Mouse (Mus musculus): Measurements from ENCODE around the gene Ccr4.

Ccr4 gene

DNA sequence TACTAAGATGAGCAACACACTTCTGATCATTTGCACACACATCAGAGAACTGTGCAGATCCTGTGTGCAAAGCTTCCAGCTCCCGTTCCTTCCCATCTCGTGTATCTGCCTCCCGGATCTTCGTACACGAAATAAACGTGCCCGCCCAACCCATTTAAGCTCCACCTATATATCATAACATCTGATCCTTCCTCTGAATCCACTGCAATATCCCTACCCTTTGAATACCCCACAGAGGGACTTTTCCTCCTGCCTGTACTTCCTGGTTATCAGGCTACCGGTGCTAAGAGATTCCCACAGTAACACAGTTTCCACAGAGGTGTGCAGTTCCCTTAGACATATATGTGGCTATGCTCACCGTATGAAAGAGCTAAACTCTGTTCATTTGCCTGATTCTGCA lies at the start of gene Ccr4:
TSS of gene Ccr4 (minus strand) at position 101 of the 400 bp plus-strand sequence.
- no peak for DNase-seq (ENCODE audit: low read depth)

DNA sequence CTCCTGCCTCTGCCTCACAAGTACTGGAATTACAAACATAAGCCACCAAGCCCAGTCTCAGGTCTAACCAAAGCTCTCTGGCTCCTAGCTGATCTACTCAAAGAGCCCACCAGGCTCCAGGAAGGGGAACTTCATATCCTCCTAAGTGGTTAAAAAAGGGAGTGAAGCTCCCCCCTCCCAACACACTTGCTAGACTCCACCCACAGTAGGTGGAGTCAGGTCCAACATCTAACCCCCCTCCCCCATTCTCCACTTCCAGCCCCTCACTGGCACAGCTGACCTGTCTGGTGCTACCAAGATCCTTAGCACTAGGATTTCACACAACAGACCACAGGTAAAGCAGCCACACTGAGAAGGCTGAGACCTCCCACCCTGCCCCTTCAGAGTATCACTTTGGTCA lies 49.1 kb upstream of the Ccr4 start:
- DNase-seq (ENCODE audit: low read depth): no peak

DNA sequence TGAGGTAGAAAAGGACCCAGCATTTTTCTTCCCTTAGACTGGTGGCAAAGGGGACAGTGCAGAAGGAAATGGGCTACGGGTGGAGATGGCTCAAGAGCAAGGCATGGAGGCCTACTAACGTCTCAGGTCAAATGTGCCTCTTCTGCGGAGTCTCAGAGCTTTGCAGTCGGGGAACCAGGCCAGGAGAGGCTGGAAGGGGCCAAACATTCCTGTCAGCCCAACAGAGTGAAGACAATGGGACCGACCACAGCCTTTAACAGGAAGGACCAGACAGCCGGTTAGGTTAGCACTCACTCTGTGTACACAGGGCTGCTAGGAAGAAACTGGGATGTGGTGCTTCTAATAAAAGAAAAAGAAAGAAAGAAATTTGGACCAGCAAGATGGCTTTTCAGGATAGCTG lies 45.3 kb upstream of the Ccr4 start:
- no peak for DNase-seq (ENCODE audit: low read depth)

DNA sequence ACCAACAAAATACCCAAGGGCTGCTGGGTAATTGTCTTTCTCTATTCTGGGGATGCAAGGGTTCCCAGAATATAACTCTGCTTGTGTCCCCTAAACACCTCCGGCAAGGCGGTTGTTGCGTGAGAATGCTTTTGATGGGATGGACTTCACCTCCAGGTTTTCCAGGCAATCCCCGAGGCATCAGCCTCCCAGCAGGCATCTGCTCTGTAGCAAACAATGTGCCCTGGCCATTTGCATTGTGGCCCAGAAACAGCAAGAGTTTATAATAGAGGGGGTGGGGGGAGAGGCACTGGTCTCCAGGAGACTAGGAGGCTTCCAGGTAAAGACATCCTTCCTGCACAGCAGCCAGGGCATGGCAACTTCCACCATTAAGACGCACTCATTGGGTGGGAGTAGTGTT lies 44.4 kb upstream of the Ccr4 start:
- no peak for DNase-seq (ENCODE audit: low read depth)

DNA sequence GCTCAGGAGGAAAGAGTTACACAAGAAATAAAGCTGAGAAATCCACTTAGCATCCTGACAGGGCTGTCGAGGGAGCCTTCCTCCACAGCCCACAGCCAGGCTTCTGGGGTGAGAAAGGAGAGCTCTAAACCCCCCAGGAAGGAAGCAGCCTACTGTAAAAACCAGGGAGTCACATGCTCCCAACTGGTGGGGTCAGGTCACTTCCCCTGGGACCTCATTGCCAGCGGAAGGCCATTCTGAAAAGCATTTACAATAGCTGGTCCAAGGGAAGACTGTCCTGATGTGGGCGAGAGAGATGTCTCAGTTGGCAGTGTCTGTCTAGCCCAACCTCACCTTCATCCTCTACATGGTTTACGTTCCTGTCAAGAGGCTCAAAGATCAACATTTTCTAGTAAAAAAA lies 43.8 kb upstream of the Ccr4 start:
- no peak for DNase-seq (ENCODE audit: low read depth)

DNA sequence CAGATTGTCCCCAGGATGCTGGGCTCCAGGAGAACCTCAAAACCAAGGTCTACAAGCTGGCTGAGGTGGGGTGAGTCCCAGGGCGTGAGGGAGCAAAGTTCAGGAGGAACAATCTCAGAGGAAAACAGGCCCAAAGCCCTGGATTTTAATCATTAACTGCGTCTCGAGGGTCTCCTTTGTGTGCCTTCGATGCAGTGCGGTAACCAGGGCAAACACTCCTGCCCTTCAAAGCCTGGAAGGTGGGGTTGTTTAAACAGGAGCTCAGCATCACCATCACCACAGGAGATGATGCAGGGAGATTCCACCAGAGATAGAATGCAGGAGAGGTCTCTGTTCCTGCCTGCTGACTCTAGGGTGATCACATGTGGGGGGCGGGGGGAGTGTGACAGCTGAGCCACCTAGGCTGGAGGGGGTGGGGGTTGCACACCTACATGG lies 42.9 kb upstream of the Ccr4 start:
- no peak for DNase-seq (ENCODE audit: low read depth)

DNA sequence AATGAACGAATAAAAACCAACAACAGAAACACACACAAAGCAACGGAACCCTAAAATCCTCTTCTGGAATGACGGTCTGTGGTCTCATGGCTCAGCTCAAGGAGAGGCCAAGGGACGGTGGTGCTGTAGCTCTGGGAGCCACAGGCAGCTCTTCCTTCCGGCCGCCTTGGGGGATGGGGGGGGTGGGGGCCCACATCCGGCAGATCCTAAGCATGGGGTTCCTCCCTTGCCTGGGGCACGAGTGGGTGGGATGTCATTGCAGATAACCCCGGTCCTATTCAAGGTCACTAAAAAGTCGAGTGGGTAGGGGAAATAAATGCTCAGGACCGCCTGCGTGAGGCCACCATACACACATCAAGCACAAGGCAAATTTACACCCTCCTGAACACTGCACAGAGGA lies 42.0 kb upstream of the Ccr4 start:
- DNase-seq (ENCODE audit: low read depth): no peak

DNA sequence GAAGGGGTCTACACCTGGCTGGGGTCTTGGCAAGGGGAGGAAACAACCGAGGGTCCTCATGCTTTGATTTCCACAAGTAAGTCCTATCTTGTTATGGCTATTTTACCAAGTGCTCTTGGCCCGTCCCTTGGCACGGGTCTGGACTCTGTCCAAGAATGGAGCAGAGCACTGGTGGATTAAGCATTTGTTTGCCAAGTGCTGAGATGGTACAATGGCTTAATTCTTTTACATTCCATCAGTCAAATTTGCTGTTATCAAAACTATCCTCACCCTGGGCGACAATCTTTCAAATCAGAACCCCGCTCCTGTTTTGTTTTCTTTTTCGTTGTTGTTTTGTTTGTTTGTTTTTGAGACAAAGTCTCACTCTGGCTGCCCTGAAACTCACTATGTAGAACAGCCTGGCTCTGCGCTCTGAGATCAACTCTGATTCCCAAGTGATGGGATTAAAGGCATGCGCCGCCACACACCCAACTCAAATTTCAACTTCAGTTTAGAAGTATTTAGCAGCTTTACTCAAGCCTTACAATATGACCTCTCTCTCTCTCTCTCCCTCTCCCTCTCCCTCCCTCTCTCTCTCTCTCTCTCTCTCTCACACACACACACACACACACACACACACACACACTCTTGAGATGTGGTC lies 40.2 kb upstream of the Ccr4 start:
- no peak for DNase-seq (ENCODE audit: low read depth)

DNA sequence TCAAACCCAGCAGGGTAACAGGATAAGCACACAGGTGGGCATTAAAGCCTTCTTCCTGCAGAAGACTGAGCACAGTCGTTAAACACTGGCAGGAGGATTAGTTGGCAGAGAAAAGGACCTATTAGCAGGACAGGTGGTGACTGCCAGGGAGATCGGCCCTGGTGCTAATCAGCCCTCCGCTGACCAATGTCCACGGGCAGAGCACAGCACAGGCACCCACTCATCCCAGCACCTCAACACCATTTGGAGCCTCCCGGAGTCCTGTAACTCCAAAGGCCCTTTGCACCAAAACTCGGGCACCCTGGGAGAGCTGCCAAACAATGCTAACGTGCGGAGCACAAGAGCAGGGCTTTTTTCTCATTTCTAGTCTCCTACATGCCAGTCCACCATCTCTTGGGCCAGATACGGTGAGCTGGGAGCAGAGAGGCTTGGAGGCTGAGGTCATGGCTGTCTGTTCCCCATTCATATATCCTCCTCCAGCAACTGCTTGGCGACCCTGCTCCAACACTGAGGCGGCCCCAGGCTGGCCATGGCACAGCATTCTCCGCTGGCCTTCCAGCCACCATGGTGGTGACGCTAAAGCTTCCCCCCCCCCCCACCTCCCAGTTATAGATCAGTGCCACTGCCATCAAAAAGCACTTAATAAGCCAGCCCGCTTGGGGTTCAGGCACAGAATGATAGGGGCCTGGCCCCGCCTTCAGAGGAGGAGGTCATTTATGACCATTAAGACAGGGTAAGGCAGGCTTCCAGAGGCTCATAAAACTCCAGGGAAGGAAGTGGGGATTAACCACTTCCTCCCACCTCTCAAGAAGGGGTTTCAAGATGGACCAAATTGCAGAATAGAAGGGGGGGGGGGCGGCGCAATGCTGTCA lies 39.4 kb upstream of the Ccr4 start:
- no peak for DNase-seq (ENCODE audit: low read depth)

DNA sequence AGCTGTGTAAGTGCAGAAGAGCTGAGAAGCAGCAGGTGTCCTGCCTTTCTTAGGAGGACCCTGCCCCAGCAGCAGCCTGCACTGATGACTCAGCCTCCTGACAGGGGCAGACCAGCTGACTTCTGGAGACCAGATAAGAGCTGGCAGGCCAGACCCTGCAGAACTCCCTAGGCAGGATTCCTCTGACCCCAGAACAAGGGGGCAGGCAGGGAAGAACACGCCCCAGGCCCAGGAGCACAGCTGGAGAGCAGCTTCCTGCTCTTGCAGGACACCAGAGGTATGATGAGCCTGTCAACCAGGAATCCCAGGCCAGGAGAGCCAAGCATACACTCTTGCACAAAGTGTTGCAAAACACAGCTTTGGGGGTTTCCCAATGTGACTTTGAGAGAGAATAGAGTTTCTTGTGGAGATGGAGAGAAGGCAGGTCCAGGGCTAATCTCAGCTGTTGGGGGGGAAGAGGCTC lies 36.6 kb upstream of the Ccr4 start:
- no peak for DNase-seq (ENCODE audit: low read depth)

DNA sequence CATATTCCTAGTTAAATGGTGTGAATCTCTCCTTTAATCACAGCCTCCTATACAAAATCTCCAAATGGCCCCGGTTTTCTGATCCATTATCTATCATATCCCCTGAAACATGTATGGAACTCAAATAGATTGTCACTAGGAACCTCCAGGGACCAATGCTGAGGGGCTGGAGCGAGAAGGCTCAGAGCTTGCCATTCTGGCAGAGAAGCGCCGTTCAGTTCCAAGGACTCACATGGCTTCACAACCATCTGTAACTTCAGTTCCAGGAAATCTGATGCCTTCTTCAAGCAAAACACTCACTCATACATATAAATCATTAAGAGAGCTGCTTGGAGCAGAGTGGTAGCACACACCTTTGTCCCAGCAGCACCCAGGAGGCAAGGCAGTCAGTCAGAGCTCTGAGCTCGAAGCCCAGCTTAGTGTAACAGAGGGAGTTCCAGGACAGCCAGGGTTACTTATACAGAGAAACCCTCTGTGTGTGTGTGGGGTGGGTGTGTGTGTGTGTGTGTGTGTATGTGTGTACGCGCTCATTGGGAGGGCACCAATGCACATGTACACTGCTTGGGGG lies 34.4 kb upstream of the Ccr4 start:
- no peak for DNase-seq (ENCODE audit: low read depth)

DNA sequence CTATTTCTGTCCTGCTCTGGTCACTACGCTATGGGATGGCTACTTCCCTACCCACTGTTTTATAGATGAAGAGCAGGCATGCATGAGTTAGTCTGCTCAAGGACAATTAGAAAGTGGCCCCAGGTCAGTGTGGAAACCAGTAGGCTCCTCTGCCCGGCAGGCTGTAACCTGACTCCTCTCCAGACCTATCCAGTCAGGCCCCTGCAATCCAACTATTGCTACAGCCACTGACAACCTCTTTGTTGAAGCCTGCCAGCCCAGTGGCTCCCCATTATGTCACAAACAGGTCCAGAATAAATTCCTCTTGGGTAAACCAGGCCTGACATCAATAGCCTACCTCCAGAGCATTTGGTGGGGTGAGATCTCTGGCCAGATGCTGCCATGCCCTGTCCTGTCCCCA lies 31.9 kb upstream of the Ccr4 start:
- no peak for DNase-seq (ENCODE audit: low read depth)

DNA sequence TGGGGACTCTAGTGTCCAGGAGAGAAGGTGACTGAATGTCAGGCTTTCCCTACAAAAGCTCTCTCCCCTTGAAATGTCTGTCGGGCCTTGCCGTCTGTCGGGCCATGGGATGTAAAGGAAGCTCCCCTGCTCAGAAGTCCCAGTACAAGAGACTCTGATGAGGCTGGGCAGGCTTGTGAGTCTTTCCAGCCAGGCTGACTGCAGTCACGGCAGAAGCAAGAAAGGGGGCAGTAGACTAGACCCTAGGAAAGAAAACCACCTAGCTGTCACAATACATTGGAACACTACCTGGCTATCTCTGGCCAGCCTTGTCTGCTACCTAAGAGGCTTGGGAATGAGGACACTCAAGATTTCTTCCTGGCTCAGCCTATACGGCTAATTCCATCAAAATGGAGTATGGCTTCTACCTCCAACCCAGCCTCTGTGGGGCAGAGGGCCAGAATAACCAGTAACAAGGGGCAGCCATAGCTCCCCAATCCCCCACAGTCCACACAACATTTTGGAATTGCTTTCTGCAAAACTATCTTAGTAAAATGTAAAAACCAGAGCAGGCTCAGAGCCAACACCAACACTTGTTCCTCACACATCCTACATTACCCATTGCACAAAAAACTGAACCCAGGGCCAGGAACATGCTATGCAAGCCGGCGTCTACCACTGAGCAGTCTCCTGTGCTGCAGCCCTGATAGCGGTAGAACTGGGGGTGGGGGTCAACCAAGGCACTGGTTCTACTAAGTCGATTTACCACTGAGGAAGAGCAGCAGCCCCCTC lies 30.2 kb upstream of the Ccr4 start:
- DNase-seq (ENCODE audit: low read depth): no peak

DNA sequence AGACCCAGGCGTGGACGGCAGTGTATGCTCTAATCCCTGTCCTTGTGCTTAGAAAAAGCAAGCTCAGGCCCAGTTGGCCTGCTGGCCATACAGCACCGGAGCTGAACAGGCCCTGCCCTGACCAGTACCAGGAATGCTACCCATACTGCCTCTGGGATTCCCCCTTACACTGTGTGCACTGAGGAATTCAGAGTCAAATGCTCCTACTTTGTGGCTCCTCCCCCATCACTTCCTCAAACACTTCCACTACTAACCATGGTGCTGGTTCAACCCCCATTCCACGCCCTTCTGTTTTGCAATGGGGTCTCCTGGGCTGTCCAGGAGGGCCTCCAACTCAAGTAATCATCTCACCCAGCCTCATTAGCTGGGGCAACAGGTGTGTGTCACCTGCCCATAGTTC lies 29.1 kb upstream of the Ccr4 start:
- DNase-seq (ENCODE audit: low read depth): no peak

DNA sequence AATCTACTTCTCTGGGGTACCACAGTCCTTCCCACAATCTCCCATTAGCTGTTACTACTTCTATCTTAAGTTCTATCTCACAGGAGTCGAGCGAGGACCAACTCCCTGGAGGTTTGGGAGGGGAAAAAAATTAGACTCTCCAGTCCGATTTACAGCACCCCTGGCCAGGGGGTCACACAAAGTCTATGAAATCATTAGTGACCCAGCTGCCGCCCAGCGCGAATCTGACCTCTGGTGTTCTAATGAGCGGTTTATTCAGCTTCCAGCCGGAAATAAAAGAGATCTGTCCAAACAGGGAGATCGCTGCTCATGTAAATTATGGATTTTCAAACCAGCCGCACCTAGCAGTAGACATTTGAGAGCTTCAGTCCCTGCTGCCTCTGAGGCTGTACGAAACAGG lies 26.6 kb upstream of the Ccr4 start:
- no peak for DNase-seq (ENCODE audit: low read depth)

DNA sequence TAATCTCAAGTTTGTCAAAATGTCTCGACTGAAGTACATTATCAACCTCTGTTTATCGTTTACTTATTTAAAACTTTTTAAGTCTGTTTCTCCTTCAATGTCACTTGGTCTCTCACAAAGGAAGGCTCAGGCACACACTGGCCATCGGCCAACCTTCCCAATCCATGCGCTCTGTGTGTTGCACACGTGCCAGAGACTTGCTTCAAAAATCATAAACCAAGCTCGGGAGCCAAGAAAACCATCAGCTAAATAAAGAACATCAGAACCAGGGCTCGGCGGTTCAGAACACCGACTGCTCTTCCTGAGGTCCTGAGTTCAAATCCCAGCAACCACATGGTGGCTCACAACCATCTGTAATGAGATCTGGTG lies 23.9 kb upstream of the Ccr4 start:
- DNase-seq (ENCODE audit: low read depth): no peak

DNA sequence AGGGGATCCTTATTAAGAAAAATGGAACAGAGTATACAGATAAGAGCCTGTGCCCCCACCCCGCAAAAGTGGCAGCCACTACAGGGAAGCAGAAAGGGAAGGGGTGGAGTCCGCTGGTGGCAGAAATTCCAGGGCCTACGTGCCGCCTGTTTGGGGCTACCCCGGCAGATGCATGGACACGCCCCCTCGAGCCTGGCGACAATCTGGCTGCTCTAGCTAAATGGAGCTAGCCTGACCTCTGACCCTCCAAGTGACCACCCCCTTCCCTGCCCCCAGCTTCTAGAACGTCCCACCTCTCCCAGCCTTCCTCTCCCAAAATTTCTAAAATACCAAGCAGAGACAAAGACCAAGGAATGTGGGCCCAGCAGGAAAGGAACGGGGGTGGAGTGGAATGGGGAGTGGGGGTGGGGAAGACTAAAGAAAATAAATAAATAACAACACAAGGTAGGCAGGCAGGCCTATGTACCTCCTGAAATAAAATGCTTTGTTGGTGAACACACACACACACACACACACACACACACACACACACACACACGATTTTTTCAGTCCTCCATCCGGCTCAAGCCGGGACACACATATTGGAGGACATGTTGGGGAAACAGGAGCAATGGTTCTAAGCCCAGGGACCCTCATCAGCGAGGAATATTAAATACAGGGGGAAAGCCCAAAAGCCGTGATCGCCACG lies 23.4 kb upstream of the Ccr4 start:
- DNase-seq (ENCODE audit: low read depth): no peak

DNA sequence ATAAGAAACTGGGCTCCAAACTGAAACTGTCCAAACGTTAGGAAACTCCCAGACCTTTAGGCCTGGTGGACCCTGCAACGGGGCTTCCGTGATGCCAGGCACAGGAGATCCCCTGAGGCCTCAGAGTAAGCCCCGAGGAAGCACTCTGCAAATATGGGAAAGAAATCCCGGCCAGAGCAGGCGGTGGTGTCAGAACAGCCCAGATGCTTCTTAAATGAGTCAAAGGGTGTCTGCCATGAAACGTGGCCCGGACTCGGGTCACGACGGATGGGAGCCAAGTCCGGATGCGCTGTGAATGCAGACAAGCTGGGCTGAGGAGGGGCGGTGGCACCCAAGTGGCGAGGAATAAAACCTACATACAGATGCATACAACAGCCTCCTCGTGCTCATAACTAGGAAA lies 22.4 kb upstream of the Ccr4 start:
- DNase-seq (ENCODE audit: low read depth): no peak

DNA sequence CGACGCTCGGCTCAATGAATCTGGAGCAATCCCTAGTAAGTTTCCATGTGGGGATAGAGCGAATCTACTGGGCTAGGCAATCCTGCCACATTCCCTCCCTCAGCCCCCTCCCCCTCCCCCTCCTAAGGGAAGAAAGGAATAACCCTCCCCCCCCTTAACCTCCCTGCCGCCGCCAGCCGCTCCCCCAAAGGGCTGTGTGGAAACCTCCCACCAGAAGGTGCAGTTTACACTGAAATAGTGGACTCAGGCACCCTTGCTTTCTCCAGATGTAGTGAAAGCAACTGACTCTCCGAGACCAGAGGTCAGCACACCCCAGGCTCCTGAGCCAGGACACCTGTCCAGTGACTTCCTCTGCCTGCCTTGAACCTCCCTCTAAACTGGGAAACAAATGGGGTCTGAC lies 21.9 kb upstream of the Ccr4 start:
- no peak for DNase-seq (ENCODE audit: low read depth)

DNA sequence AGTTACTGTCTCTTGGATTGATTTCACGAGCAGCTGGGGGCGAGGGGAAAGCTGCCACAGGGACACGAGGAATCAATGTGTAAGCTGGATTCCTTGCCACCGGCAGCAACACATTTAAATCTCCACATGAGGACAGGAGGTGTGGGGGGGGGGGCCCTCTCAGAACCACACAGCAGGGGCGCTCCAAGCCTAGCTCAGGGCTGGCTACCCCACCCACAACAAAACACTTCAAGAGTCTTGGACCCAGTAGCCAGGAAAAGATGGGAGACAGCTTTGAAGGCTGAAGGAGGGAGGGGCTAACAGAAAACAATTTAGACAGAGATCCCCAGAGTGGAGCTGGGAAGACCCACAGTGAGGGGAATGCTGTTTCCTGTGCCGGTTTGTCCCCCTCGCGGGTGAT lies 21.2 kb upstream of the Ccr4 start:
- no peak for DNase-seq (ENCODE audit: low read depth)

DNA sequence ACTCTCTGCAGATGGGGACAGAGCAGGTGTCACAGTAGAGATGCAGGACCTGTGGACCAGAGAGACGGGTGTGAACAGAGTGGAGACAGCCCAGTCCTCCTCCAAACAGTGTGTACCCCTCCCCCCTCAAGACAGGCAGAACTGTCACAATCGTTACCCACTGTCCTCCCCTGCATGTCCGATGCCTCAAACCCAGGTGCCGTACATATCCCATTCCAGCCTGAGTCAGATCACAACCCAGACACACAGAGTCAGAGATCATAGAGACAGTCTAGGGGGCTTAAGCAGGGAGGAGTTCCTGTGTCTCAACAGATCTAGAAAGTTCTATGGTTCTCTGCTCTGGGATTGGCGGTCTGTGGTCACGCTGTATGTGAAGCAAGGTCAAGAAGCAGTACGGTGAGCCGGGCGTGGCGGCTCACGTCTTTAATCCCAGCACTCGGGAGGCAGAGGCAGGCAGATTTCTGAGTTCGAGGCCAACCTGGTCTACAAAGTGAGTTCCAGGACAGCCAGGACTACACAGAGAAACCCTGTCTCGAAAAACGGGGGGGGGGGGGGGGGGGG lies 20.4 kb upstream of the Ccr4 start:
- DNase-seq (ENCODE audit: low read depth): no peak

DNA sequence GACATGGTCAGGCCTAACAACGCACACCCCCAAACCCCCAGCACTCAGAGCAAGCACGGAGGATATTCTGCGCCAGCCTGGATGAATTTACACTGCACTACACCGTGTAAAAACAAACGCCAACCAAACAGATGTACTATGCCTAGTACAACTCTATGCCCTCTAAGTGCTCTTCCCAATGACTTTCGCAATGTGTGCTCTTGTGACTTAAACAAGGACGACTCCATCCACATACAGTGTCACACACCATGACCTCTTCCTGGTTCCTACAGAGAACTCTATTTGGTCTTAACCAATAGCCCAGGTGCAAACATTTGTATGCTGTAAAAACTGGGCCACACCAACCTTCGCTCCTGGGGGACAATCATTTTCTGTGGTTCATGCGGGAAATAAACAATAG lies 17.8 kb upstream of the Ccr4 start:
- no peak for DNase-seq (ENCODE audit: low read depth)
